Mouse (Mus musculus) CD4-positive, CD25-positive, alpha-beta regulatory T cell (primary cell): ENCODE measurements around the gene Tmub2. TPM values are rescaled to one million over a fixed set of nuclear protein-coding genes. Genes with fewer than 3 reads are reported as not detected.

Experiments
- polyA plus RNA-seq: library from polyadenylated mRNA; unstranded; fragments of 100-300 nt; shearing (Covaris generic); gene quantifications from one replicate; pipeline ENCODE4 v1.2.1, GENCODE M21; 2017

Gene Tmub2
- 60.1 TPM for polyA plus RNA-seq

DNA sequence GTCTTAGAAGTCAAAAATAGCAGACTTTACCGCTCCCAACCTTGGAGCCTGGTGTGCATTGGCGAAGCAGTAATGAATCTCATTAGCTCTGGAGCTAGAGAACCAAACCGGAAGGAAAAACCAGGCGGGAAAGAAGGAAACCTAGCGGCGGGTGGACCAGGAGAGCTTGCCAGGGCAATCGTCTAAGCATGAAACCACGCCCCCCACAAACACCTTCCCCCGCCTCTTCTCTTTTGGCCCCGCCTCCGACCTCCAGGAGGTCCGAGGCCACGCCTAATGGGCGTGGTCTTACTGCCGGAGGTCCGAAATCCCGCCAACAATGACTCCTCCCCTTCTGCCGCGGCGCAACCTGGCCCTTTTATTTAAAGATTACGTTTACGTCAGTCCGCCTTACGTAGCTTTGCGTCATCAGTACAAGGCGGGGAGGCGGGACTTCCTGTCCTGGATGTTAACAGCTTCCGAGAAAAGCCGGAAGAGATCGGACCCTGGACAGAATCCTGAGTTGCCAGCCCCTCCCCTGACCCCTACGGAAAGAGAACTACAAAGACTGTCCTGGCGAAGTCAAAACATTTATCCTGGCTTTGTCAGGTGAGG lies at the start of gene Tmub2:
Gene Tmub2, plus strand, starts transcription at position 431 of the 594 bp plus-strand sequence.

DNA sequence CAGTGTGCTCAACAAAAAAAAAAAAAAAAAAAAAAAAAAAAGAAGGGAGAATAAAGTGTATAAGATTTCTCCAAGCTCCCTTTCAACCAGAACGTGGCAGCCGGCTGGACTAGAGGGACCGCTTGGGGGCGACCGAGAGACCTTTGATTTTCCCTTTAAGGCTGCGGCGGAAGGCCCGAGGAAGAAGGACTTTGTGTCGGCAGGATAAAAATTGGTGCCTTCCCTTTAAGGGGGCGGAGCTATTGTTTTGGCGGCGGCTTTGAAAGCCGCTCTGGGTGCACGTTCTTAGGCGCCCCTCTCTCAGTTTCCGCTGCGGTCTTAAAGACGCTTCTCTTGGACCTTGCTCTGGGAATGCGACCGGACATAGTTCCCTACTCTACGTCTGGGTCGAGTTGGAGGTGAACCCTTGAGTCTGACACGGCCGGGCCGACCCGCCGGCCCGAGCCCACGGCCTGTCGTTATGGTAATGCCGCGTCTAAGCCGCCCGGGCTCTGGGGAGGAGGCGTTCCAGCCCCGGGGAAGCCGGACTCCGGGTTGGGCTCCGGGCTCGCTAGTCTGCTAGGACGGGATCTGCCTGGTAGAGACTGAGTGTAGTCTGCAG lies 36.0 kb upstream of the Tmub2 start, which contains the start of gene BC030867:
Gene BC030867, plus strand, starts transcription at position 253 of the 601 bp plus-strand sequence.

DNA sequence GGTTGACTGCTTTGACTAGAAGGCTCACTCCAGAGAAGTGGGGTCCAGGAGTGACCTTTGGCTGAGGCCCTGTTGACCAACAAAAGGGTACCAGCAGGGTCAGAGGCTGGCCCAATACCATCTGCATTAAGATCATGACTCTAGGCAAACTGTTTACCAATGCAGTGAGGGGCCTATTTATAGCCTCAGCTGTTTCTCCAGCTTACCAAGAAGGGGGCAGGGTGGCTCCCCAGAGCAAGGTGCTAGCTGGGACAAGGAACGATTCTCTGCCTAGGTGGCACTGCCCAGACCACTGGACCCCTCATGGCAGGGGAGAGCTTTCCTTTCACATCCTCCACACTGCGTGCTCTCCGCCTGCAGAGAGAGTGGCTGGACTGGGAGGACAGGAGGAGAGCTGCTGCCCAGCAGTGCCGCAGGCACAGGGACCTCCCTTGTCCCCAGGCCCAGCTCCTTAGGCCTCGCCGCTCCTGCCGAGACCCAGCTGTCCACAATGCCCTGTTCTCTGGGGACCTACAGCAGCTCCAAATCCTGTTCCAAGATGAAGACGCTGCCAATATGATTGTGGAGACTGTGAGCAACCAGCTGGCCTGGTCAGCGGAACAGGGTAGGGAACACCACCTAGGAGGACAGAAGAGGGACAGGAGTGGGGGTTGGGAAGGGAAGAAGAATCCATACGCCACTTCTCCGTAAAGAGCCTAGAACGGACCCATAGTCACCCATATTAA lies 16.0 kb upstream of the Tmub2 start, which contains the start of gene Asb16:
Gene Asb16, plus strand, starts transcription at position 224 of the 725 bp plus-strand sequence.

DNA sequence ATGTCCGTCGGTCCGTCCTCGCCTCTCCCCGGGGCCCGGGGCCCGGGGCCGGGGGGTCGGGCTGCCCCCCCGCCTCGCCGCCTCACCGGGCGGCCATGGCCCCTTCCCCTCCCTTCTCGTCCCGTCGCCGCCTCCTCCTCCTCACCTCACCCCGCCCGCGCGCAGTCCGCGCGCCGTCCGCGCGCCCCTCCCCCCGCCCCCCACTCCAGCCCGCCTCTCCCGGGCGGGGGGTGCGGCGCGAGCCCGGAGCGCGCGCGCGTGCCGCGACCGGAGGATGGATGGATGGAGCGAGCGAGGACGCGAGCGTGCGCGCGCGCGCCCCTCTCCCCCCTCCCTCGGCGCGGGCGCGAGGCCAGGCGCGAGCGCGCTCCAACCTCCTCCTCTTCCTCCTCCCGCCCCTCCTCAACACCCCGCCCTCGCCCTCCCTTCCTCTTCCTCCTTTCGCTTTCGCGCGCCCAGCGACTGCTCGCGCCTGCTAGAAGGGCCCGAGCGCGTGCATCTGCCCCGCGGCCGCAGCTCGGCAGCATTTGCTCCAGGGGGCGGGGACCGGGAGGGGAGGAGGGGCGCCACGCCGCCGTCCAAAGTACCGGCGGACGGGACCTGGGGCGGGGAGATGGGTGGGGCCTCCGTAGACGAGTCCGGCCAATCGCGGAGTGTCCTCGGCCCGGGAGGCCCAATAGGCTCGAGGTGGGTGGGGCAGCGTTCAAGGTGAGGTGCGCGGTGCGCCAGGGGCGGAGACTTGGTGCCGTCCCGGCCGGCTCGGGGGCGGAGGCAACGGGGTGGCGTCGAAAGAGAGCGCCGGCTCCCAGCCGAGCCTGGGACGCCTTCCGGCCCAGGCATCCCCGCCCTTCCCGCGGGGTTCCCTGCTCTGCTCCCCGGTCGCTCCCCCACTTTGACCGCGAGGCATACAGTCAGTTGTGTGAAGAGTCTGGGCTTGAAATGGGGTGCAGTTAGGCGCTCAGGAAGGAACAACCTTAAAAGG lies 12.1 kb downstream of the Tmub2 start, which contains the start of gene Atxn7l3:
Gene Atxn7l3, minus strand, starts transcription at position 141 of the 982 bp plus-strand sequence.

DNA sequence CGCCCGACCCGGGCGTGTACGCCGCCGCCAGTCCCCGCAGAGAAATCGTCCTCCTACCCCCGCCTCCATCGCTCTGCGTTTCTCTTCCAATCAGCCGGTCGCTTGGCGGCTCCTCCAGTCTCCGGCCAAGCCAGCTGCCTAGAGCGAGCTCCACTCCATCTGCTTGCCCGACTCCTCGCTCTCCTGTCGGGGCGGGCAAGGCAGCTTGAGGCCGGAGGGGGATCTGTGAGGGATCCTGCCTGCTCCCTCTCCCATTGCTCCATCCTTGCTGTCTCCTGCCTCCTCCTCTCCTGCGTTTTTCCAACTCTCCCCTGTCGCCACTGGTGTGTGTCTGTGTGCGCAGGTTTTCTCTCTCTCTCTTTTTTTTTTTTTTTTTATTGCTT lies 34.7 kb downstream of the Tmub2 start, which contains the start of gene Ubtf:
Gene Ubtf, minus strand, starts transcription at position 333 of the 383 bp plus-strand sequence.

Other genes starting within 250 kb of the Tmub2 start
- gene Cd300lg, start 243.4 kb upstream of the Tmub2 start, polyA plus RNA-seq = not detected
- 1.8 TPM for gene Mpp2, start 196.4 kb upstream of the Tmub2 start, polyA plus RNA-seq
- gene Ppy, start 183.6 kb upstream of the Tmub2 start, polyA plus RNA-seq = not detected
- not detected for gene Pyy, start 177.1 kb upstream of the Tmub2 start, polyA plus RNA-seq
- not detected for gene Nags, start 139.4 kb upstream of the Tmub2 start, polyA plus RNA-seq
- 8.5 TPM for gene Tmem101, start 128.5 kb upstream of the Tmub2 start, polyA plus RNA-seq
- 74.0 TPM for gene Lsm12, start 99.6 kb upstream of the Tmub2 start, polyA plus RNA-seq
- 40.2 TPM for gene G6pc3, start 95.3 kb upstream of the Tmub2 start, polyA plus RNA-seq
- gene Hdac5, start 54.8 kb upstream of the Tmub2 start, polyA plus RNA-seq = 34.6 TPM
- 0.25 TPM for gene BC030867, start 36.0 kb upstream of the Tmub2 start, polyA plus RNA-seq
- gene Asb16, start 16.2 kb upstream of the Tmub2 start, polyA plus RNA-seq = not detected
- gene Atxn7l3, start 11.7 kb downstream of the Tmub2 start, polyA plus RNA-seq = 19.2 TPM
- gene Ubtf, start 34.8 kb downstream of the Tmub2 start, polyA plus RNA-seq = 138 TPM
- gene Slc4a1, start 81.3 kb downstream of the Tmub2 start, polyA plus RNA-seq = 0.13 TPM
- gene Rundc3a, start 108.5 kb downstream of the Tmub2 start, polyA plus RNA-seq = 28.6 TPM
- gene Slc25a39, start 123.0 kb downstream of the Tmub2 start, polyA plus RNA-seq = 84.5 TPM
- 35.7 TPM for gene Grn, start 145.4 kb downstream of the Tmub2 start, polyA plus RNA-seq
- not detected for gene Fam171a2, start 162.8 kb downstream of the Tmub2 start, polyA plus RNA-seq
- gene Itga2b, start 185.2 kb downstream of the Tmub2 start, polyA plus RNA-seq = 1.3 TPM